Mouse (Mus musculus) lung, postnatal 0 days (tissue): ENCODE measurements at regions not wholly inside any gene's neighbourhood (a gene's known extent, or its start where the extent isn't known, plus 50 kb on each side); places are given as distances from the start of the nearest gene placed in this dataset.

Experiments used
- ATAC-seq: fragments of 200-750 bp; cut with Nextera tagmentation; 2 replicates; pipeline ENCODE4 v1.8.0; 2017; ENCODE audit warnings: moderate library complexity
- DNase-seq: peaks from one replicate; pipeline ENCODE4 v3.0.0-alpha.2; 2016; ENCODE audit warnings: low spot score
- H3K27ac ChIP-seq: fragments of 300-500 bp; sonication (generic); 2 replicates; pipeline ENCODE4 v1.5.1; 2014; ENCODE audit warnings: antibody characterized with exemption, mild to moderate bottlenecking, low read length, mixed read lengths
- H3K27me3 ChIP-seq: fragments of 300-500 bp; sonication (generic); replicated peaks from 2 replicates; pipeline ENCODE4 v1.6.1; 2014; ENCODE audit warnings: low read length, mixed read lengths; ENCODE audit not compliant: insufficient read depth
- H3K36me3 ChIP-seq: fragments of 300-500 bp; sonication (generic); 2 replicates; pipeline ENCODE4 v1.6.1; 2014; ENCODE audit warnings: low read length, mixed read lengths; ENCODE audit not compliant: insufficient read depth
- H3K4me1 ChIP-seq: fragments of 300-500 bp; sonication (generic); 2 replicates; pipeline ENCODE4 v1.6.1; 2014; ENCODE audit warnings: antibody characterized with exemption, low read depth, low read length, mixed read lengths; ENCODE audit not compliant: insufficient read depth
- H3K4me2 ChIP-seq: fragments of 300-500 bp; sonication (generic); replicated peaks from 2 replicates; pipeline ENCODE4 v1.6.1; 2014; ENCODE audit warnings: low read depth, mild to moderate bottlenecking, low read length, moderate library complexity, mixed read lengths
- H3K4me3 ChIP-seq: fragments of 300-500 bp; sonication (generic); 2 replicates; pipeline ENCODE4 v1.5.1; 2014; ENCODE audit warnings: low read depth, low read length
- H3K9ac ChIP-seq: fragments of 300-500 bp; sonication (generic); replicated peaks from 2 replicates; pipeline ENCODE4 v1.6.1; 2014; ENCODE audit warnings: low read depth, mild to moderate bottlenecking
- H3K9me3 ChIP-seq: fragments of 300-500 bp; sonication (generic); 2 replicates; pipeline ENCODE4 v1.6.1; 2016; ENCODE audit warnings: low read length, mixed read lengths
- CTCF ChIP-seq: IDR thresholded peaks from 2 replicates; pipeline ENCODE4 v1.5.1; 2016; ENCODE audit warnings: antibody characterized with exemption, mild to moderate bottlenecking
- EP300 ChIP-seq: IDR thresholded peaks from 2 replicates; pipeline ENCODE4 v1.6.1; 2016; ENCODE audit warnings: antibody characterized with exemption, mild to moderate bottlenecking, control low read depth
- WGBS: fragments of 180-500 bp; shearing (Covaris S2); extraction: QIAGEN DNeasy Blood & Tissue Kit; methylation state at CpG from one replicate; pipeline ENCODE4 v1.1.7; 2014; 5-methylcytosine and 5-hydroxymethylcytosine counted together

DNA sequence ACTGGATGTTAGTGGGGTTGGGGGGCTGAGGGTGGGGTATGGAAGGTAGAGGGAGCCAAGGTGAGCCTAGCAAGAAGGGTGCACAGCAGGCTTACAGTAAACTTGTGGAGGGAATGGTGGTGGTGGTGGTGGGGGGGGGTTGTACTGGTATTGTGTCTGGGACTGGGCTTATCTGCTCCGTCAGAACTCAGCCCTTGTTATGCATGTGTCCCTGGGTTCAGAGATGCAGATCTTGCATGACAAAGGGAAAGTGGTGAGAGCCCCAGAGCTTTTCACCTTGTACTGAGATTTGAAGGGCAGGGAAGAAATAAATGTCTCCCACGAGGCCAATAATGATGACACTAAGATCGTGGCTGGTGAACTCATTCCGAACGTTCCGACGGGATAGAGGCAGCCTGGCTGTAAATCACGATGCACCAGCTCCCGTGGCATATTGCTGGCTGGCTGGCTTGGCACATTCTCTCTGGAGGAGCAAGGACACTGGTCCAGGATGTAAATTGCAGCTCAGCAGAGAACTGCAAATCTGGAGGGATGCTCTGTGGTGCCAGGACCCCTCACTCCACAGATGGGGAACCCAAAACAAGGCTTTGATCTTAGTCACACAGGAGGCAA lies 94.1 kb downstream of the Nmur2 start:
- Histone ChIP-seq H3K27ac (no peak overlapping the region), H3K9ac (no peak overlapping the region), H3K4me2 (no peak overlapping the region), H3K4me3 (no peak overlapping the region), H3K4me1 (no peaks in the 10 kb centered on the region), H3K36me3 (no peaks in the 10 kb centered on the region), H3K9me3 (no peaks in the 10 kb centered on the region), H3K27me3 (no peaks in the 10 kb centered on the region)
- 29% methylated on average over 9 of the region's 9 CpGs for WGBS
- DNase-seq, result no peak
- ATAC-seq, result no peak
- TF ChIP-seq CTCF (no peak), EP300 (no peak)

DNA sequence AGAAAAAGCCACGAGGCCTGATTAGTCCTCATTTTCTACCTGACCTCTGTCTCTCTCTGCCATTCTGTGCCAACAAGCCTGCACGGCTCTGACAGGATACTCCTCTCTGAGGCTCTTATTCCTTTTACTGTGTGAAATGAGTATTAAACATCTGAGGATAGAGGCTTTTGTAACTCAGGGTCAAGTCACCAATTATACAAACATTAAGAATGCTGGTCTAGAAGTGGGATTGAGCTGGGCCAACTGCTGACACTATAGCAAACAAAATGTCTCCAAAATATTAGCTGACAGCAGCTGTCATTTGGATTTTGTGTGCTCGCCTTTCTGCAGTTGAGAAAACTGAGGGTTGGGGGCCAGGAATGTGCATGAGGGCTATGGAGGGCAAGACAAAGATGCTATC lies 94.8 kb downstream of the Nmur2 start:
- H3K4me3 ChIP-seq, result no peak overlapping the region
- no peak overlapping the region for H3K4me2 ChIP-seq
- no peak overlapping the region for H3K27ac ChIP-seq
- no peaks in the 10 kb centered on the region for H3K4me1 ChIP-seq
- no peak overlapping the region for H3K9ac ChIP-seq
- no peaks in the 10 kb centered on the region for H3K36me3 ChIP-seq
- H3K9me3 ChIP-seq, result no peaks in the 10 kb centered on the region
- H3K27me3 ChIP-seq, result no peaks in the 10 kb centered on the region
- 38% methylated on average over 3 of the region's 3 CpGs for whole genome bisulfite sequencing
- no peak for TF ChIP-seq CTCF
- no peak for TF ChIP-seq EP300
- ATAC-seq (peak; percentile 25; the same call in 1 of the 2 replicates), DNase-seq (peak; percentile 54)

DNA sequence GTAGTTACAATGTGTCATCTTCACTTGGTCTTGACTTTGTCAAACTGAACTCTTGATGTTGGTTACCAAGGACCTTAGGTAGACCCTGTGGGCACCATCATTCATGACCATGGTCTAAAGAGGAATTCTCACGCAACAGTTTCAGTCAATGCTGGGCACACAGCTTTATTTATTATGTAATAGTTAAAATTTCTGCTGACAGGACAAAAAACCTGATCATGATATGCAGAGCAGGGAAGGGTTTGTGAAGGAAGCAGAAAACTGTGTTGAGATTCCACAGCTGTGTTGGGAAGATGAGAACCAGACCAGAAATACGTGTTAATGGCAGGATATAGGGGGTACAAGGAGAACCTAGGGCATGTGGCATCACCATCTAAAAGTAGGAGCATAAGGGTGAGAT lies 100.8 kb downstream of the Nmur2 start:
- DNase-seq, result no peak
- Histone ChIP-seq H3K27ac (no peak overlapping the region), H3K4me1 (no peaks in the 10 kb centered on the region), H3K27me3 (no peaks in the 10 kb centered on the region), H3K36me3 (no peaks in the 10 kb centered on the region), H3K9me3 (no peaks in the 10 kb centered on the region), H3K4me2 (no peak overlapping the region), H3K9ac (no peak overlapping the region), H3K4me3 (no peak overlapping the region)
- ATAC-seq, result no peak
- TF ChIP-seq CTCF (no peak), EP300 (no peak)
- 69% methylated on average over 2 of the region's 2 CpGs for WGBS

DNA sequence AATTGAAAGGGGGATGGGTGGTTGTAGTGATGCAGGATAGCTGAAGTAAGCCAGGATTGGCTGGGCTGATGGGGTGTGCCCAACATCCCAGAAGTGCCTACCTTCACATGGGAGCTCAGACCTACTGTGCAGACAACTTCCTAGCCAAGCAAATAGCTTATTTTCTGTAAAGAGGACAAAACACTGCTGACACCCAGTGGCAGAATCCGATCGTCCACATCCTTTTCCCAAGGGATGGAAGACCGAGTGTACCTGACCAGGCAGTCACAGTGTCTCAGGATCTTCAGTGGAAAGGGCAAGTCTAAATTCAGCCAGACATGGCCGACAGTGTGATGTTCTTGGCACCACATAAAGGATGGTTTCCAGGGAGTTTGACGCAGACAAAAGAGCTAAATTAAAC lies 114.4 kb downstream of the Nmur2 start:
- Histone ChIP-seq H3K4me3 (no peak overlapping the region), H3K4me2 (no peak overlapping the region), H3K27me3 (no peaks in the 10 kb centered on the region), H3K9me3 (no peaks in the 10 kb centered on the region), H3K27ac (no peak overlapping the region), H3K36me3 (no peaks in the 10 kb centered on the region), H3K9ac (no peak overlapping the region), H3K4me1 (no peaks in the 10 kb centered on the region)
- DNase-seq, result no peak
- 73% methylated on average over 5 of the region's 5 CpGs for WGBS
- TF ChIP-seq EP300 (no peak), CTCF (no peak)
- ATAC-seq, result no peak

DNA sequence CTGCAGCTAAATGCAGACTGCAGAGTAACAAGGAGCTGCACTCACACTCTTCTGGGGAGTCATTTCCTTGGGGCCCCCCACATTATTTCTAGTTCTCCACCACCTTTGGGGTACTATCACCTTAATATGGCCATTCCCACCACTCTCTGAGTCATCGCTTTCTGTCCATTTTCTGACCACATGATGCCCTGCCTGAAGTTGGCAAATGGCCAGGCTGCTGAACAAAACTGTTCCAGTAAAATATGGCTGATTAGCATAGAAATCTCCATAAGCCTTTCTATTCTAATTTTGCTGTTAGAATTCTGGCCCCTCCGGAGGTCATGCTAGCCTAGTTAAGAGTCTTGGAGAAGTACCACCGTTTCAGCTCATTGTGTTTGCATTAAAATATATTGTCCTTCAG lies 121.7 kb downstream of the Nmur2 start:
- Histone ChIP-seq H3K4me3 (no peak overlapping the region), H3K27ac (no peak overlapping the region), H3K9ac (no peak overlapping the region), H3K4me1 (no peaks in the 10 kb centered on the region), H3K27me3 (no peaks in the 10 kb centered on the region), H3K9me3 (no peaks in the 10 kb centered on the region), H3K36me3 (no peaks in the 10 kb centered on the region), H3K4me2 (no peak overlapping the region)
- DNase-seq (no peak), ATAC-seq (no peak)
- no peak for TF ChIP-seq CTCF
- no peak for TF ChIP-seq EP300
- 73% methylated on average over 3 of the region's 3 CpGs for WGBS

DNA sequence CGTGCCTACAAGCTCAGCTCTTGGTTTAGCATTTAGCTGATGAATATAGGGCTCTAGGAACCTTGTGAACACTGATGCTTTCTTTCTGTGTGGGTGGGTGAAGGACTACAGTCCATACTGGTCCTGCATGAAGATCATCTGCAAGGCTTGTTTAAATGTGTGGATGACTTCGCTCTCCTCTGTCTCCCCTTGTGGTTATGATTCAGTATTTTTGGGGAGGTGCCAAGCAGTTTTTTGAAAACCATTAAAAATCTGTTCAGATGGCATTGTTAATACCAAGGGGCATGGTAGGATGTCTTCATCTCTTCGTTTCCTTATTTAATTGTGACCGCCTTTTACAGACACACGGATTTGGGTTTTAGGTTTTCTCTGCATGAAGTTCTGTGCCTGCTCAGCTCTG lies 122.4 kb downstream of the Nmur2 start:
- 70% methylated on average over 5 of the region's 5 CpGs for WGBS
- TF ChIP-seq CTCF, result no peak
- H3K4me2 ChIP-seq, result no peak overlapping the region
- no peaks in the 10 kb centered on the region for H3K36me3 ChIP-seq
- H3K27me3 ChIP-seq, result no peaks in the 10 kb centered on the region
- DNase-seq (no peak), ATAC-seq (no peak)
- no peak overlapping the region for H3K27ac ChIP-seq
- no peak overlapping the region for H3K9ac ChIP-seq
- no peaks in the 10 kb centered on the region for H3K4me1 ChIP-seq
- no peak overlapping the region for H3K4me3 ChIP-seq
- H3K9me3 ChIP-seq, result no peaks in the 10 kb centered on the region

DNA sequence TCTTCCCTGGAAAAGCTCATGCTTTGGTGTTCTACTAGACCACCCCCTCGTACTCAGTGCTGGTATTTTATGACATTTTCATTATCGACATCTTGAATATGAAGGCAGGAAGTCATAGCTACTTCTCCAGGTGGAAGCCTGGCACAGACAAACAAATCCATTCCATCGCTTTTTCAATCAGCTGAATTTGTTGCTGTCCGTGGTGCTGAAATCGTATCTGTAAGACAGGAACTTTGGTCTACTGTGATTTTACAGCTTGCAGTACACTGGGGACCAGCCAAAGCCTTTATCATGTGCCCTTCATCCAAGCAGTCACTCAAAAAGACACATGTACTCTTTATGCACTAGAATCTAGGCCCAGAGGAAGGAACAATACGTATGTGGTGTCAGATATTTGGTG lies 143.3 kb downstream of the Nmur2 start:
- TF ChIP-seq EP300 (no peak), CTCF (no peak)
- H3K9ac ChIP-seq, result no peak overlapping the region
- no peak overlapping the region for H3K27ac ChIP-seq
- no peak for ATAC-seq
- peak; percentile 27 for DNase-seq
- WGBS, result 15% methylated on average over 6 of the region's 6 CpGs
- no peak overlapping the region for H3K4me3 ChIP-seq
- H3K4me2 ChIP-seq, result no peak overlapping the region
- no peaks in the 10 kb centered on the region for H3K36me3 ChIP-seq
- no peaks in the 10 kb centered on the region for H3K27me3 ChIP-seq
- no peaks in the 10 kb centered on the region for H3K4me1 ChIP-seq
- no peaks in the 10 kb centered on the region for H3K9me3 ChIP-seq
